Mouse (Mus musculus) erythroblast, embryonic 14.5 days (primary cell): ENCODE results near the gene Lrrn4cl. TPM values are rescaled to one million over a fixed set of nuclear protein-coding genes. Genes with fewer than 3 reads are reported as not detected.
A peak's percentile ranks its signal among the peaks of the same experiment; 100 is the strongest.
"Not testable (repeated sequence)": the region's sequence is repeated elsewhere in the genome, so short reads cannot be mapped to it uniquely, and the experiment has no call there.

Source experiments
- H3K27me3 ChIP-seq: 2 replicates; pipeline ENCODE4 v1.6.1; 2012; ENCODE audit warnings: inconsistent platforms; ENCODE audit not compliant: control insufficient read depth
- H3K36me3 ChIP-seq: 2 replicates; pipeline ENCODE4 v1.6.1; 2012; ENCODE audit warnings: mild to moderate bottlenecking, inconsistent platforms; ENCODE audit not compliant: control insufficient read depth
- H3K4me1 ChIP-seq: 2 replicates; pipeline ENCODE4 v1.6.1; 2012; ENCODE audit warnings: inconsistent platforms; ENCODE audit not compliant: control insufficient read depth
- H3K4me3 ChIP-seq: replicated peaks from 2 replicates; pipeline ENCODE3; 2012; ENCODE audit warnings: moderate library complexity, mild to moderate bottlenecking, inconsistent platforms
- H3K9me3 ChIP-seq: 2 replicates; pipeline ENCODE4 v1.6.1; 2012; ENCODE audit warnings: low read length, inconsistent platforms, mixed read lengths; ENCODE audit not compliant: control insufficient read depth
- GATA1 ChIP-seq: IDR thresholded peaks from 2 replicates; pipeline ENCODE4 v1.6.1; 2012; ENCODE audit warnings: low read length, inconsistent platforms, mixed read lengths
- TAL1 ChIP-seq: IDR thresholded peaks from 3 replicates; pipeline ENCODE4 v1.6.1; 2012; ENCODE audit warnings: low read length, inconsistent platforms, mixed read lengths
- polyA plus RNA-seq: library from polyadenylated mRNA; stranded (reverse); fragments of >175 nt; gene quantifications from 2 replicates; pipeline ENCODE4 v1.2.3, GENCODE M21; 2012

Lrrn4cl gene
- polyA plus RNA-seq, 1 experiment, result not detected

GRCm38 (mm10) chr19:8887585-8888463 is 37.3 kb downstream of the Lrrn4cl start:
- peak; percentile 68 for TF ChIP-seq GATA1
- TF ChIP-seq TAL1, result peak; percentile 30; the same call in 1 of the 3 replicates
- Histone ChIP-seq H3K4me3 (peak overlapping the region; percentile 72), H3K27me3 (no peaks in the 10 kb centered on the region), H3K9me3 (no peaks in the 10 kb centered on the region), H3K4me1 (peaks cover 57% of the 10 kb centered on the region), H3K36me3 (peaks cover 20% of the 10 kb centered on the region)

- Histone ChIP-seq H3K36me3 (peaks cover 20% of the 10 kb centered on the region), H3K4me3 (peak within 1 kb of the TSS; percentile 72), H3K9me3 (no peaks in the 10 kb centered on the region), H3K27me3 (no peaks in the 10 kb centered on the region), H3K4me1 (peaks cover 63% of the 10 kb centered on the region)
- TF ChIP-seq TAL1, result no peak
- no peak for TF ChIP-seq GATA1
These were observed 38.2 kb downstream of the Lrrn4cl start, which contains the start of the genes 1810009A15Rik and Gm49416 for GRCm38 (mm10) chr19:8888511-8889385. Gene 1810009A15Rik (plus strand): TSS chr19:8888853. Gene Gm49416 (plus strand): TSS chr19:8888926.

- Histone ChIP-seq H3K36me3 (peaks cover 53% of the 10 kb centered on the region), H3K4me1 (peaks cover 81% of the 10 kb centered on the region), H3K27me3 (no peaks in the 10 kb centered on the region), H3K4me3 (peak within 1 kb of the TSS; percentile 85), H3K9me3 (peaks cover 3% of the 10 kb centered on the region; the same call in 1 of the 2 replicates)
- TF ChIP-seq TAL1, result no peak
- TF ChIP-seq GATA1, result no peak
These were observed 42.5 kb downstream of the Lrrn4cl start, which contains the start of gene Ints5 for GRCm38 (mm10) chr19:8892829-8893766. Gene Ints5 (plus strand): TSS chr19:8893005.

- H3K9me3 ChIP-seq, result peaks cover 3% of the 10 kb centered on the region; the same call in 1 of the 2 replicates
- no peak overlapping the region for H3K4me3 ChIP-seq
- H3K27me3 ChIP-seq, result no peaks in the 10 kb centered on the region
- peaks cover 56% of the 10 kb centered on the region for H3K36me3 ChIP-seq
- TF ChIP-seq GATA1 (no peak), TAL1 (no peak)
- peaks cover 84% of the 10 kb centered on the region for H3K4me1 ChIP-seq
These were observed 44.9 kb downstream of the Lrrn4cl start for GRCm38 (mm10) chr19:8895397-8895960.

- not testable (repeated sequence) for H3K27me3 ChIP-seq, H3K4me3 ChIP-seq, H3K9me3 ChIP-seq
- peaks cover 56% of the 10 kb centered on the region for H3K36me3 ChIP-seq
- peaks cover 81% of the 10 kb centered on the region for H3K4me1 ChIP-seq
These were observed 45.7 kb downstream of the Lrrn4cl start for GRCm38 (mm10) chr19:8896231-8896630.

- peak overlapping the region; percentile 70 for H3K4me3 ChIP-seq
- not testable (repeated sequence) for H3K27me3 ChIP-seq, H3K9me3 ChIP-seq
- peaks cover 74% of the 10 kb centered on the region for H3K4me1 ChIP-seq
- H3K36me3 ChIP-seq, result peaks cover 61% of the 10 kb centered on the region
These were observed 46.8 kb downstream of the Lrrn4cl start for GRCm38 (mm10) chr19:8897211-8897864.

- peak within 1 kb of the TSS; percentile 70 for H3K4me3 ChIP-seq
- H3K4me1 ChIP-seq, result peaks cover 70% of the 10 kb centered on the region
- peaks cover 68% of the 10 kb centered on the region for H3K36me3 ChIP-seq
- H3K27me3 ChIP-seq, result no peaks in the 10 kb centered on the region
- TF ChIP-seq GATA1 (no peak), TAL1 (no peak)
- H3K9me3 ChIP-seq, result peaks cover 3% of the 10 kb centered on the region; the same call in 1 of the 2 replicates
These were observed 47.4 kb downstream of the Lrrn4cl start, which contains the start of gene Ganab for GRCm38 (mm10) chr19:8897865-8898495. Gene Ganab (plus strand): TSS chr19:8898071.
